Mouse (Mus musculus) C2C12 (cell line): ENCODE data around the gene Med12l. TPM values are rescaled to one million over a fixed set of nuclear protein-coding genes. Genes with fewer than 3 reads are reported as not detected.

Source experiments
- H3K27me3 ChIP-seq: one replicate; pipeline ENCODE4 v1.6.1; 2011; ENCODE audit not compliant: control insufficient read depth, insufficient read depth, insufficient read length
- H3K36me3 ChIP-seq: one replicate; pipeline ENCODE4 v1.6.1; 2011; ENCODE audit not compliant: control insufficient read depth, insufficient read depth
- H3K4me3 ChIP-seq: one replicate; pipeline ENCODE4 v1.5.1; 2011; ENCODE audit warnings: mild to moderate bottlenecking, control low read depth; ENCODE audit not compliant: poor library complexity, insufficient read depth, severe bottlenecking
- H3K79me2 ChIP-seq: one replicate; pipeline ENCODE4 v1.6.1; 2011; ENCODE audit not compliant: control insufficient read depth, insufficient read depth
- H3K79me3 ChIP-seq: one replicate; pipeline ENCODE4 v1.6.1; 2011; ENCODE audit warnings: low read depth, control low read depth
- H3ac ChIP-seq: one replicate; pipeline ENCODE3; 2011; ENCODE audit warnings: low read depth; ENCODE audit not compliant: control insufficient read depth, insufficient read length
- CEBPB ChIP-seq: IDR thresholded peaks from one replicate; pipeline ENCODE4 v1.6.1; 2011; ENCODE audit warnings: low read depth, mild to moderate bottlenecking, control low read depth, moderate library complexity
- CTCF ChIP-seq: IDR thresholded peaks from one replicate; pipeline ENCODE4 v1.5.1; 2011; ENCODE audit not compliant: control insufficient read depth, insufficient read depth, insufficient read length
- FOSL1 ChIP-seq: IDR thresholded peaks from one replicate; pipeline ENCODE4 v1.8.0; 2011; ENCODE audit warnings: mild to moderate bottlenecking, low read length; ENCODE audit not compliant: poor library complexity, insufficient read depth, severe bottlenecking
- MAX ChIP-seq: IDR thresholded peaks from one replicate; pipeline ENCODE4 v1.6.1; 2011; ENCODE audit warnings: mild to moderate bottlenecking, control low read depth
- MYOD1 ChIP-seq: IDR thresholded peaks from one replicate; pipeline ENCODE4 v1.6.1; 2011; ENCODE audit warnings: low read depth; ENCODE audit not compliant: control insufficient read depth, insufficient read length
- MYOG ChIP-seq: IDR thresholded peaks from one replicate; pipeline ENCODE4 v1.6.1; 2011; ENCODE audit not compliant: control insufficient read depth, insufficient read length; ENCODE audit errors: extremely low read depth
- USF1 ChIP-seq: IDR thresholded peaks from one replicate; pipeline ENCODE4 v1.6.1; 2011; ENCODE audit warnings: low read depth, mild to moderate bottlenecking, control low read depth, moderate library complexity
- polyA plus RNA-seq: library from polyadenylated mRNA; unstranded; fragments of >200 nt; fragmentation: generic; extraction: Trizol; gene quantifications from one replicate; pipeline ENCODE4 v1.2.1, GENCODE M21; 2012; ENCODE audit warnings: missing spikeins

Gene Med12l
- polyA plus RNA-seq, 1 experiment: not detected

DNA sequence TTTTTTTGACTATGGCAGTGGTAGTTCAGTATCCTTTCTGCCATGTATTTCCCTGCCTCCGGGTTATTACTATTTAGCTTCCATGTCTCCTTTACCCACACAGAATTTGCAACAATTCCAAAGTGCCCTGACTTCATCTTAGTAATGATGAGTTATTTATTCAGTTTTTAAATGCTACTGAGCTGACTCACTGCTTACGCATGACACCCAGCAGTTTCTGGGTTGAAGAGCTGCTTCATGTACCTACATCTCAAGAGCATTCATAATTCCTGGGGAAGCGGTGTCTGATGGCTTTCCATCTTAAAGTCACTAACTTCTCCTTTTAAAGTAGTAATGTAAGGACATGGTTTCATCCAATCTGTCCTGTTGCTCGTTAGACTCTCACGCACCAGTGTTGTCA, 299.3 kb downstream of the Med12l start:
- Histone ChIP-seq H3K36me3 (no peaks in the 10 kb centered on the region), H3ac (no peak overlapping the region), H3K4me3 (no peak overlapping the region), H3K79me2 (no peaks in the 10 kb centered on the region), H3K27me3 (no peaks in the 10 kb centered on the region), H3K79me3 (no peaks in the 10 kb centered on the region)
- no peak for TF ChIP-seq MAX
- TF ChIP-seq MYOG: no peak
- no peak for TF ChIP-seq FOSL1
- no peak for TF ChIP-seq CEBPB
- no peak for TF ChIP-seq CTCF
- TF ChIP-seq MYOD1: no peak
- TF ChIP-seq USF1: no peak

DNA sequence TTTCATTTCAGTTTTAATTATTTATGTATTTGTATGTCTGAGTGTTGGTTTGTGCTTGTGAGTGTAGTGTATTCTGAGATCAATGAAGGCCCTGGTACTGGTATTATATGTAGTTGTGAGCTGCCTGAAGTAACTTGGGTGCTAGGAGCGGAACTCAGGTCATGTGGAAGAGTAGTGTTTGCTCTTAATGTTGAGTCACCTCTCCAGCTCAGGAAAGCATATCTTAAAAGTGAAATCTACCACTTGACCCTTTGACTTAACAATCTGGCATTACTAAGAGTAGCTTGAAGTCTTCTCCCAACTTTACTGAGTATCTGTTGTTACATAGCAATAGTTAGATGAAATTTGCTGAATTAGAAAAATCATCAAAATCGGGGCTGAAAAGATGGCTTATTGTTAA, 299.9 kb downstream of the Med12l start:
- H3K27me3 ChIP-seq: no peaks in the 10 kb centered on the region
- H3K36me3 ChIP-seq: no peaks in the 10 kb centered on the region
- no peaks in the 10 kb centered on the region for H3K79me3 ChIP-seq
- H3K79me2 ChIP-seq: no peaks in the 10 kb centered on the region
- H3K4me3 ChIP-seq: no peak overlapping the region
- no peak overlapping the region for H3ac ChIP-seq
- TF ChIP-seq MYOD1 (no peak), USF1 (no peak), CTCF (no peak), CEBPB (no peak), MAX (no peak), FOSL1 (no peak), MYOG (no peak)

DNA sequence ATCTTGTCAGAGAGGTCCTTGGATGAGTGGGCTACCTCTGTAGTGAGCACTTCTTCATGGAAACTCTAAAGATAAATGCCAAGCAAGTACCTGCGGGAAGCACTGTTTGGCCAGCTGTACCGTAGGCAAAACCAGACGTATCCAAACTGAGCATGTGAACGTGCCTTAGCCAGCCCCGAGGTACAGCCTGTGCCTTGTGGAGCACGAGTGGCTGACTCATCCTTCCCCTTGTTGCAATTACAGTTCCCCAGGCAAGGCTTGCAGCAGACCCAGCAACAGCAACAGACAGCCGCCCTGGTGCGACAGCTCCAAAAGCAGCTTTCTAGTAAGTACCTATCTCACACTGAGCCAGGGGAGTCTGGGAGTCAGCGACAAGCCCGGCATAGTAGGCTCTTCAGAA, 307.0 kb downstream of the Med12l start:
- H3ac ChIP-seq: no peak overlapping the region

DNA sequence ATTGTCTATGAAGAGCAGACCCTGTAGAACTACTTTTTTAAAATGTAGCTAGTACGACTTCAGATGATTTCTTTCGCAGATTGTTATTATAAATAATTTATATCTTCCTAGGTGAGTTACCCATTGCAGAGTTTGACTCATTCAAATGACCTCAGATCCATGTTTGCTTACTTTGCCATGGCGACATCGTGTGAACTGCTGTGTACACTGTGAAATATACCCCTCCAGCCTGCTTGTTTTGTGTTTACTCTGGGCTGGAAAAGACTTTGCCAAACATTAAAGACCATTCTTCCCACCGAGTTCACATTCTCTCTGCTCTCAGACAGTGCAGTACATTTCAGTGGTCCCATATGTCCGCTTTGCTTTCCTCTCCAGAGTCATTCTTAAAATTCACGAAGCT, 310.5 kb downstream of the Med12l start:
- no peak overlapping the region for H3ac ChIP-seq
- H3K36me3 ChIP-seq: no peaks in the 10 kb centered on the region
- no peak overlapping the region for H3K4me3 ChIP-seq
- no peaks in the 10 kb centered on the region for H3K27me3 ChIP-seq
- H3K79me2 ChIP-seq: no peaks in the 10 kb centered on the region
- no peaks in the 10 kb centered on the region for H3K79me3 ChIP-seq
- TF ChIP-seq CTCF (no peak), FOSL1 (no peak), MAX (no peak), MYOD1 (no peak), USF1 (no peak), MYOG (no peak), CEBPB (no peak)

More for the DNA sequence above, 307.0 kb downstream of the Med12l start:
- Histone ChIP-seq H3K79me3 (no peaks in the 10 kb centered on the region), H3K27me3 (no peaks in the 10 kb centered on the region), H3K4me3 (no peak overlapping the region), H3K79me2 (no peaks in the 10 kb centered on the region), H3K36me3 (no peaks in the 10 kb centered on the region)
- TF ChIP-seq MYOG (no peak), MYOD1 (no peak)

DNA sequence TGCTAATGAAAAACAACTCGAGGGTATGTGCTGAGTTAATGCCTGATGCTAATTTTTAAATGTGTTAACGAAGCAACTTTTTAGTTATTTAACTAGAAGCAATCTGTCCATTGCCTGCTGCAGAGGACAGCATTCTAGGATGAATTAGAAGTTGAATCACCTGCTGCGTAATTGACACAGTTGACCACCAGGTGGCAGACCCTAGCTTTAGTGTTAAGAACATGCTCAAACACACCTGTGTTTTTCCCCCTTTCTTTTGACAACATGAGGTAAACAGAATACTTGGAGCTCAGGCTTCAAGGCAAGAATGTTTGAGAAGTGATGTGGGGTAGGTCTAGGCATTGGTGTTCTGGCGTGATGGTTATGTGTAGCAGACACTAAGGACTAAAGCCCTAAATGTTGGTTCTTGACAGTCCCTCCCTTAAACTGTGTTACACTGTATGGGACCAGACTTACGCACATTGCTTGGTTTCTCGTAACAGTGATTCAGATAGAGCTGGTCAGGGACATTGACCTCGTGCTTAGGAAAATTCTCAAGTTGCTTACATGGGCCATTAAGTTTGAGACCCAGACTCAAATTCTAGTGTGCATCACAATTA, 315.8 kb downstream of the Med12l start:
- no peaks in the 10 kb centered on the region for H3K36me3 ChIP-seq
- TF ChIP-seq MYOD1 (no peak), MAX (no peak), CTCF (no peak), FOSL1 (no peak), CEBPB (no peak), USF1 (no peak), MYOG (no peak)
- no peaks in the 10 kb centered on the region for H3K27me3 ChIP-seq

DNA sequence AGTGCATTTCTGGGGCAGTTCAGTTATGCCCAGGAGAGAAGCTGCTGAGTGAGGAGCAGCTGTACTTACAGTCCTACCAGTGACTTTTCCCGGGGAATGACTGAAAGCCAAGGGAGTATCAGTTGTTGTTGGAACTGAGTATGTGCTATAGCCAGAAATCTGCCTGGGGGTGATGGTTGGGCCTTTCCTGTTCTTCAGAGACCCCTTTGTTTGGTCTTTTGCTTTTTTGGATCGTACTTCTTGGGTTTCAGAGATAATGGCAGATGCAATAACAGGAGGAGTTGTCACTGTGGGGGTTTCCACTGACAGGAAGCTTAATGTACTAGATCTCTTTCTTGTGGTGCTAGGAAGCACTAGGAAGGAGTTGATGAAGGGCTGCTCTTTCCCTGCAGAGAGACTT, 322.9 kb downstream of the Med12l start:
- no peaks in the 10 kb centered on the region for H3K79me2 ChIP-seq
- H3ac ChIP-seq: no peak overlapping the region
- no peak overlapping the region for H3K4me3 ChIP-seq
- H3K79me3 ChIP-seq: no peaks in the 10 kb centered on the region
- no peak for TF ChIP-seq MAX
- no peak for TF ChIP-seq MYOG
- no peak for TF ChIP-seq MYOD1
- no peak for TF ChIP-seq USF1
- no peak for TF ChIP-seq CEBPB
- no peak for TF ChIP-seq CTCF
- no peak for TF ChIP-seq FOSL1
- no peaks in the 10 kb centered on the region for H3K36me3 ChIP-seq
- no peaks in the 10 kb centered on the region for H3K27me3 ChIP-seq

More for the DNA sequence above, 315.8 kb downstream of the Med12l start:
- H3K79me3 ChIP-seq: no peaks in the 10 kb centered on the region
- H3K79me2 ChIP-seq: no peaks in the 10 kb centered on the region
- H3ac ChIP-seq: no peak overlapping the region
- no peak overlapping the region for H3K4me3 ChIP-seq
